Mouse (Mus musculus) lung, postnatal 0 days (tissue): ENCODE measurements around the gene Dnaaf5.

Experiments
- CTCF ChIP-seq: IDR thresholded peaks from 2 replicates; pipeline ENCODE4 v1.5.1; 2016; ENCODE audit warnings: antibody characterized with exemption, mild to moderate bottlenecking
- EP300 ChIP-seq: IDR thresholded peaks from 2 replicates; pipeline ENCODE4 v1.6.1; 2016; ENCODE audit warnings: antibody characterized with exemption, mild to moderate bottlenecking, control low read depth

GRCm38 (mm10) chr5:139234423-139234822 lies 84.4 kb downstream of the Dnaaf5 start:
- TF ChIP-seq CTCF (no peak), EP300 (no peak)
